Mouse (Mus musculus) erythroblast, embryonic 14.5 days (primary cell): ENCODE data around the gene Cdca8.
"Not testable (repeated sequence)": the region's sequence is repeated elsewhere in the genome, so short reads cannot be mapped to it uniquely, and the experiment has no call there.

Experiments used
- GATA1 ChIP-seq: IDR thresholded peaks from 2 replicates; pipeline ENCODE4 v1.6.1; 2012; ENCODE audit warnings: low read length, inconsistent platforms, mixed read lengths
- TAL1 ChIP-seq: IDR thresholded peaks from 3 replicates; pipeline ENCODE4 v1.6.1; 2012; ENCODE audit warnings: low read length, inconsistent platforms, mixed read lengths

DNA sequence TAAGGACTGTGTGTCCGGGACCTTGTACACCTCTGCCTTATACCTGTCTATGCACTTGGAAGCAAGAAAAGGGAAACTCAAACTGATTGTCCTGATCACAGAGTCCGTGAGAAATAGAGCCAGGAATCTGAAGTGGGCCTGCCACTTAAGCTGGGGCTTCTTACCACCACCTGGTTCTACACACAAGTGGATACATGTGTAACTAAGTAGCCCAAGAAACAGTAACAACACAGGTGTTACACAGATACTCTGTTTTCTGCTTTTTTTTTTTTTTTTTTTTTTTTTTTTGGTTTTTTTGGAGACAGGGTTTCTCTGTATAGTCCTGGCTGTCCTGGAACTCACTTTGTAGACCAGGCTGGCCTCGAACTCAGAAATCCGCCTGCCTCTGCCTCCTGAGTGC is at the start of gene Cdca8:
- not testable (repeated sequence) for TF ChIP-seq GATA1, TAL1
